Mouse (Mus musculus) embryonic facial prominence, embryonic 11.5 days (tissue): ENCODE data around the gene Mafg. TPM values are rescaled to one million over a fixed set of nuclear protein-coding genes. Genes with fewer than 3 reads are reported as not detected.
A peak's percentile ranks its signal among the peaks of the same experiment; 100 is the strongest.

Experiments
- ATAC-seq: fragments of 200-750 bp; cut with Nextera tagmentation; replicated peaks from 2 replicates; pipeline ENCODE4 v1.8.0; 2017; ENCODE audit warnings: low read depth; ENCODE audit not compliant: insufficient number of reproducible peaks, low FRiP score, low TSS enrichment
- DNase-seq: peaks from one replicate; pipeline ENCODE4 v3.0.0-alpha.2; 2015; ENCODE audit warnings: low spot score
- H3K27ac ChIP-seq: fragments of 300-500 bp; sonication (generic); replicated peaks from 2 replicates; pipeline ENCODE4 v1.5.1; 2014; ENCODE audit warnings: mild to moderate bottlenecking, low read depth, low read length, control low read depth
- H3K27me3 ChIP-seq: fragments of 300-500 bp; sonication (generic); 2 replicates; pipeline ENCODE4 v1.6.1; 2014; ENCODE audit warnings: mild to moderate bottlenecking, low read length, moderate library complexity, mixed read lengths; ENCODE audit not compliant: control insufficient read depth, insufficient read depth
- H3K36me3 ChIP-seq: fragments of 300-500 bp; sonication (generic); replicated peaks from 2 replicates; pipeline ENCODE4 v1.6.1; 2014; ENCODE audit warnings: low read depth, mild to moderate bottlenecking, low read length, moderate library complexity, mixed read lengths; ENCODE audit not compliant: control insufficient read depth, insufficient read depth
- H3K4me1 ChIP-seq: fragments of 300-500 bp; sonication (generic); 2 replicates; pipeline ENCODE4 v1.6.1; 2014; ENCODE audit warnings: low read length, mixed read lengths; ENCODE audit not compliant: control insufficient read depth, insufficient read depth
- H3K4me2 ChIP-seq: fragments of 300-500 bp; sonication (generic); 2 replicates; pipeline ENCODE4 v1.6.1; 2014; ENCODE audit warnings: low read depth, mild to moderate bottlenecking, control low read depth, low read length, moderate library complexity
- H3K4me3 ChIP-seq: fragments of 300-500 bp; sonication (generic); 2 replicates; pipeline ENCODE4 v1.5.1; 2014; ENCODE audit warnings: low read depth, low read length, control low read depth
- H3K9ac ChIP-seq: fragments of 300-500 bp; sonication (generic); replicated peaks from 2 replicates; pipeline ENCODE4 v1.6.1; 2014; ENCODE audit warnings: mild to moderate bottlenecking, control low read depth, low read length
- H3K9me3 ChIP-seq: fragments of 300-500 bp; sonication (generic); replicated peaks from 2 replicates; pipeline ENCODE4 v1.6.1; 2016; ENCODE audit warnings: mild to moderate bottlenecking, low read length, inconsistent platforms, mixed read lengths; ENCODE audit not compliant: control insufficient read depth
- WGBS: fragments of 180-500 bp; shearing (Covaris S2); extraction: QIAGEN DNeasy Blood & Tissue Kit; methylation state at CpG from one replicate; pipeline ENCODE4 v1.1.7; 2014; 5-methylcytosine and 5-hydroxymethylcytosine counted together
- polyA plus RNA-seq: library from polyadenylated mRNA; unstranded; fragments of >200 nt; fragmentation: Nextera tagmentation; extraction: Ambion mirVana; gene quantifications from 2 replicates; pipeline ENCODE4 v1.2.1, GENCODE M21; 2014

Gene Mafg
- polyA plus RNA-seq, 1 experiment from 2014 or later, result 16.7 TPM

- H3K9ac ChIP-seq, result peak within 1 kb of the TSS; percentile 51
- peaks cover 5% of the 10 kb centered on the region; the same call in 1 of the 2 replicates for H3K36me3 ChIP-seq
- no peak within 1 kb of the TSS for H3K27ac ChIP-seq
- H3K4me1 ChIP-seq, result peaks cover 5% of the 10 kb centered on the region
- DNase-seq, result peak; percentile 24
- WGBS, result 6% methylated on average over 45 of the region's 45 CpGs
- no peaks in the 10 kb centered on the region for H3K9me3 ChIP-seq
- no peak for ATAC-seq
- peak within 1 kb of the TSS; percentile 53 for H3K4me2 ChIP-seq
- H3K4me3 ChIP-seq, result peak within 1 kb of the TSS; percentile 18
- H3K27me3 ChIP-seq, result peaks cover 3% of the 10 kb centered on the region; the same call in 1 of the 2 replicates
Observed at GRCm38 (mm10) chr11:120608241-120609034, 25.0 kb downstream of the Mafg start, which contains the start of gene Npb. Gene Npb (plus strand): TSS chr11:120608477.

DNA sequence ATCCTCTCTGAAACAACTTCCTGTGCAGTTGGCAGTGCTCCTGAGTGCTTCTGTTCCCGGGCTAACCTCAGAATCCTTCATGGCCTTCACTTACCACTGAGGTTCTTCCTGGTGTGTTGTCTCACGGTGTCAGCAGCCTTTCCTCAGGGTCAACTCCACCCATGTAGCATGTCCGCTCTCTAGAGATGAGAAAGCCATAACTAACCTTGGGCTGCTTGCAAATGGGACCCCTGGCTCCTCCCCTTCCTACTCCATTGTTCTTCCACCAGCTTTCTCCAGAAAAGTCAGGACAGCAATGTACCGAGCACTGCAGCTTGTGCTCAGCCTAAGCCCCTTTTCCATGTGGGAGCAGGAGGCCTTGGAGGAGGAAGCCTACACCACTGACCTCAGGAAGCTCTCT lies 26.6 kb downstream of the Mafg start:
- Histone ChIP-seq H3K4me1 (peaks cover 5% of the 10 kb centered on the region), H3K27ac (no peak overlapping the region), H3K4me3 (no peak overlapping the region), H3K9ac (no peak overlapping the region), H3K9me3 (no peaks in the 10 kb centered on the region), H3K4me2 (no peak overlapping the region), H3K27me3 (peaks cover 3% of the 10 kb centered on the region; the same call in 1 of the 2 replicates), H3K36me3 (no peaks in the 10 kb centered on the region; the same call in 1 of the 2 replicates)
- ATAC-seq (no peak), DNase-seq (no peak)
- WGBS, result 78% methylated on average over 4 of the region's 4 CpGs

GRCm38 (mm10) chr11:120605667-120606066 lies 27.7 kb downstream of the Mafg start:
- Histone ChIP-seq H3K27me3 (peaks cover 3% of the 10 kb centered on the region; the same call in 1 of the 2 replicates), H3K4me1 (peaks cover 5% of the 10 kb centered on the region), H3K9ac (no peak overlapping the region), H3K4me2 (no peak overlapping the region), H3K27ac (no peak overlapping the region), H3K9me3 (no peaks in the 10 kb centered on the region), H3K4me3 (no peak overlapping the region), H3K36me3 (no peaks in the 10 kb centered on the region; the same call in 1 of the 2 replicates)
- no peak for ATAC-seq
- WGBS, result 95% methylated on average over 7 of the region's 7 CpGs
- no peak for DNase-seq

- WGBS, result 83% methylated on average over 2 of the region's 2 CpGs
- peaks cover 5% of the 10 kb centered on the region for H3K4me1 ChIP-seq
- no peaks in the 10 kb centered on the region; the same call in 1 of the 2 replicates for H3K36me3 ChIP-seq
- H3K4me2 ChIP-seq, result no peak overlapping the region
- no peak overlapping the region for H3K4me3 ChIP-seq
- peaks cover 3% of the 10 kb centered on the region; the same call in 1 of the 2 replicates for H3K27me3 ChIP-seq
- H3K27ac ChIP-seq, result no peak overlapping the region
- no peak overlapping the region for H3K9ac ChIP-seq
- ATAC-seq (no peak), DNase-seq (no peak)
- H3K9me3 ChIP-seq, result no peaks in the 10 kb centered on the region
Observed at GRCm38 (mm10) chr11:120603545-120603944, 29.9 kb downstream of the Mafg start.

- 94% methylated on average over 3 of the region's 3 CpGs for WGBS
- H3K9ac ChIP-seq, result no peak overlapping the region
Observed at GRCm38 (mm10) chr11:120600716-120601115, 32.7 kb downstream of the Mafg start.

GRCm38 (mm10) chr11:120598990-120599549 lies 34.3 kb downstream of the Mafg start:
- H3K4me3 ChIP-seq, result peak overlapping the region; percentile 99
- DNase-seq, result no peak
- no peak for ATAC-seq
- peaks cover 2% of the 10 kb centered on the region for H3K4me1 ChIP-seq
- H3K9me3 ChIP-seq, result no peaks in the 10 kb centered on the region
- H3K27me3 ChIP-seq, result no peaks in the 10 kb centered on the region
- peak overlapping the region; percentile 94 for H3K4me2 ChIP-seq
- H3K27ac ChIP-seq, result peak overlapping the region; percentile 38; the same call in 1 of the 2 replicates
- whole genome bisulfite sequencing, result 50% methylated on average over 17 of the region's 17 CpGs
- H3K9ac ChIP-seq, result peak overlapping the region; percentile 61
- H3K36me3 ChIP-seq, result peaks cover 6% of the 10 kb centered on the region

More at GRCm38 (mm10) chr11:120600716-120601115, 32.7 kb downstream of the Mafg start:
- H3K4me3 ChIP-seq, result no peak overlapping the region
- ATAC-seq, result no peak
- no peak for DNase-seq
- H3K27ac ChIP-seq, result no peak overlapping the region
- no peak overlapping the region for H3K4me2 ChIP-seq
- no peaks in the 10 kb centered on the region; the same call in none of the 2 replicates for H3K36me3 ChIP-seq
- no peaks in the 10 kb centered on the region for H3K27me3 ChIP-seq
- H3K9me3 ChIP-seq, result no peaks in the 10 kb centered on the region
- H3K4me1 ChIP-seq, result peaks cover 2% of the 10 kb centered on the region

DNA sequence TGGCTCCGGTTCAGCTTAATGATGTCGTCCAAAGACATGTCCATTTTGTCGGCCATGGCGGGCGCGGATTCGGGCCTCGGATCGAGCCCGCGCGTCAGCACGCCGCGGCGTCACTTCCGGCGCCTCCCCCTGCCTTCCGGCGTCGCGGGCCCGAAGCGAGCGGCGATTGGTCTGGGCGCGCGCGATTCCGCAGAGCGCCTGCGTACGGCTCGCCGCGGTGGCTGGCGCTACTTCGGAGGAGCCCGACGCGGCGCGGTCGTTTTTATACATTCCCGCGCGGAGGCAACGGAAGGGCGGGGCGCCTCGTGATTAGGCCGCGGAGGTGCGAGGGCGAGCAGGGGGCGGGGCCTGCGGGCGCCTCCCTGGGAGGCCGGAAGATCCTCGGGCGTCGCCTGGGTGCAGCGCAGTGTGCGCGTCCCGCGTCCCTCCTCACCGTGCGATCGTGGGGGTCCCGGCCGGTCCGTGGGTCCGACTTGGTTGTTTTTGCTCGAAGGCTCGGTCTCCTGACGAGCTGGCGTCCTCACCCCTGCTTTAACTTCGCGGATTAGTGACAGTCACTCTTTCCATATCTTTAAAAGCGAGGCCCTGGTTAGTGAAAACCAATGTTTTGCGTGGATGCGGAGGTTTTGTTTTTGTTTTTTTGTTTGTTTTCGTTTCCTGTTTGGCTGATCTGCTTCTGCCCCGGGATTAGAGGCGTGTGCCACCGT lies 35.0 kb downstream of the Mafg start, which contains the start of the genes Alyref and Anapc11:
TSS of gene Alyref (minus strand) at position 83 of the 707 bp plus-strand sequence.
TSS of gene Anapc11 (plus strand) at position 139 of the 707 bp plus-strand sequence.
- ATAC-seq (peak; percentile 95), DNase-seq (peak; percentile 98)
- Histone ChIP-seq H3K9me3 (no peaks in the 10 kb centered on the region), H3K4me1 (peaks cover 2% of the 10 kb centered on the region), H3K4me3 (peak within 1 kb of the TSS; percentile 99), H3K9ac (peak within 1 kb of the TSS; percentile 99), H3K36me3 (peaks cover 6% of the 10 kb centered on the region), H3K27me3 (no peaks in the 10 kb centered on the region), H3K4me2 (peak within 1 kb of the TSS; percentile 94), H3K27ac (peak within 1 kb of the TSS; percentile 87)
- WGBS, result under 1% methylated on average over 83 of the region's 88 CpGs
